14 mouse cellular contexts compared by ENCODE assay signal in genomic region chr9:114742731-114743130, GRCm38 (mm10). TPM values are rescaled to one million over a fixed set of nuclear protein-coding genes. Genes with fewer than 3 reads are reported as not detected.
A peak's percentile ranks its signal among the peaks of the same experiment; 100 is the strongest.
DNase-seq lines count a peak whose midpoint lies in the region; ATAC-seq and TF ChIP-seq lines count a peak whose summit lies in the region.
"Had no signal": no experiment of that assay in that cellular context is flagged by ENCODE, and none has a peak within 500 bp of the region (broad histone marks: within the 10 kb centered on the region; RNA-seq: fewer than 3 reads in every experiment).

No protein-coding gene starts in this region.

- no peak; the same call in 1 of the 2 replicates for ATAC-seq in embryonic facial prominence, embryonic 14.5 days (ENCODE audit: low read depth)
- no peak for ATAC-seq in liver, embryonic 13.5 days (ENCODE audit: low read depth)
- ATAC-seq in forebrain, postnatal 0 days: no peak
- ATAC-seq: forebrain, embryonic 13.5 days had no signal

- no peaks in the 10 kb centered on the region for H3K4me1 ChIP-seq in embryonic facial prominence, embryonic 14.5 days (ENCODE audit: control insufficient read depth, insufficient read depth, low read length)
- peaks cover 3% of the 10 kb centered on the region; the same call in 1 of the 2 replicates for H3K4me1 ChIP-seq in embryonic facial prominence, embryonic 10.5 days
- H3K4me1 ChIP-seq in liver, embryonic 13.5 days (replicated peaks): peaks cover 16% of the 10 kb centered on the region
- H3K4me1 ChIP-seq in small intestine, adult 2 months (ENCODE audit: control insufficient read depth, insufficient read depth, insufficient read length, low read length): no peaks in the 10 kb centered on the region
- H3K4me1 ChIP-seq in forebrain, postnatal 0 days (ENCODE audit: insufficient read depth): no peaks in the 10 kb centered on the region
- H3K4me1 ChIP-seq: forebrain, embryonic 13.5 days; hindbrain, embryonic 12.5 days; midbrain, embryonic 10.5 days had no signal

- peak; percentile 22 for DNase-seq in embryonic facial prominence, embryonic 14.5 days (ENCODE audit: low spot score)
- DNase-seq in embryonic facial prominence, embryonic 10.5 days (ENCODE audit: low spot score): no peak
- DNase-seq in spleen, postnatal 36 days (ENCODE audit: low spot score in 2 of 2): peak; percentile 70 to 82
- DNase-seq in spleen, postnatal 14 days (ENCODE audit: low spot score in 2 of 2): no peak
- DNase-seq in liver, embryonic 13.5 days: no peak
- no peak for DNase-seq in embryo, embryonic 10 days (ENCODE audit: low spot score)
- DNase-seq in forebrain, postnatal 0 days: no peak
- DNase-seq: cerebellum, postnatal 25 days; layer of hippocampus, postnatal 36 days; thymus, adult 18-20 months had no signal

- no peak for TF ChIP-seq CTCF in small intestine, adult 2 months (IDR thresholded peaks at IDR 0.05; ENCODE audit: extremely low read depth, insufficient read length, insufficient replicate concordance, low read depth, low read length)
- no peak for TF ChIP-seq CTCF in forebrain, postnatal 0 days (IDR thresholded peaks at IDR 0.05; ENCODE audit: low read depth)

- no peaks in the 10 kb centered on the region for H3K9me3 ChIP-seq in embryonic facial prominence, embryonic 14.5 days (ENCODE audit: control insufficient read depth, low read length)
- H3K9me3 ChIP-seq in embryonic facial prominence, embryonic 10.5 days: no peaks in the 10 kb centered on the region
- no peaks in the 10 kb centered on the region for H3K9me3 ChIP-seq in liver, embryonic 13.5 days (replicated peaks)
- H3K9me3 ChIP-seq in forebrain, postnatal 0 days (ENCODE audit: low read length): no peaks in the 10 kb centered on the region
- H3K9me3 ChIP-seq: forebrain, embryonic 13.5 days; hindbrain, embryonic 12.5 days; midbrain, embryonic 10.5 days had no signal

- no peak overlapping the region for H3K9ac ChIP-seq in embryonic facial prominence, embryonic 14.5 days (ENCODE audit: low read depth, low read length)
- no peak overlapping the region for H3K9ac ChIP-seq in liver, embryonic 13.5 days
- H3K9ac ChIP-seq in forebrain, postnatal 0 days: no peak overlapping the region
- H3K9ac ChIP-seq: forebrain, embryonic 13.5 days; hindbrain, embryonic 12.5 days had no signal

- no peak overlapping the region for H3K4me2 ChIP-seq in embryonic facial prominence, embryonic 14.5 days (ENCODE audit: low read depth, low read length)
- H3K4me2 ChIP-seq in liver, embryonic 13.5 days: no peak overlapping the region
- H3K4me2 ChIP-seq in forebrain, postnatal 0 days (ENCODE audit: low read depth): no peak overlapping the region
- H3K4me2 ChIP-seq: forebrain, embryonic 13.5 days; hindbrain, embryonic 12.5 days had no signal

- H3K27ac ChIP-seq in embryonic facial prominence, embryonic 14.5 days (replicated peaks; ENCODE audit: low read depth, low read length): 0 out of 2 replicates have a peak overlapping the region, but pooled peaks have one; percentile 10
- H3K27ac ChIP-seq in embryonic facial prominence, embryonic 10.5 days (replicated peaks): no peak overlapping the region
- H3K27ac ChIP-seq in liver, embryonic 13.5 days: peak overlapping the region; percentile 47; the same call in 1 of the 2 replicates
- H3K27ac ChIP-seq in small intestine, adult 2 months (ENCODE audit: insufficient read depth, low read depth, low read length): peak overlapping the region; percentile 26; the same call in 1 of the 2 replicates
- H3K27ac ChIP-seq in forebrain, postnatal 0 days (ENCODE audit: low read depth, low read length): no peak overlapping the region
- H3K27ac ChIP-seq: forebrain, embryonic 13.5 days; hindbrain, embryonic 12.5 days; midbrain, embryonic 10.5 days had no signal

- no peaks in the 10 kb centered on the region for H3K27me3 ChIP-seq in embryonic facial prominence, embryonic 14.5 days (replicated peaks; ENCODE audit: control insufficient read depth, insufficient read depth, low read length)
- no peaks in the 10 kb centered on the region for H3K27me3 ChIP-seq in embryonic facial prominence, embryonic 10.5 days (replicated peaks; ENCODE audit: low read depth, poor library complexity, severe bottlenecking)
- H3K27me3 ChIP-seq in liver, embryonic 13.5 days: no peaks in the 10 kb centered on the region
- no peaks in the 10 kb centered on the region for H3K27me3 ChIP-seq in small intestine, adult 2 months (ENCODE audit: control insufficient read depth, insufficient read depth, low read length)
- no peaks in the 10 kb centered on the region for H3K27me3 ChIP-seq in forebrain, postnatal 0 days (ENCODE audit: insufficient read depth, low read length)
- H3K27me3 ChIP-seq: forebrain, embryonic 13.5 days; hindbrain, embryonic 12.5 days had no signal

- no peak for TF ChIP-seq POLR2A in small intestine, adult 2 months (IDR thresholded peaks at IDR 0.05; ENCODE audit: low read depth, low read length)

- no peak overlapping the region for H3K4me3 ChIP-seq in embryonic facial prominence, embryonic 14.5 days (ENCODE audit: low read depth, low read length)
- no peak overlapping the region for H3K4me3 ChIP-seq in embryonic facial prominence, embryonic 10.5 days
- H3K4me3 ChIP-seq in liver, embryonic 13.5 days (replicated peaks): no peak overlapping the region
- no peak overlapping the region for H3K4me3 ChIP-seq in small intestine, adult 2 months (ENCODE audit: low read depth, low read length)
- H3K4me3 ChIP-seq in forebrain, postnatal 0 days (ENCODE audit: low read depth, low read length): no peak overlapping the region
- H3K4me3 ChIP-seq: forebrain, embryonic 13.5 days; hindbrain, embryonic 12.5 days; midbrain, embryonic 10.5 days had no signal

- 75% methylated on average over 2 of the region's 2 CpGs for WGBS in embryonic facial prominence, embryonic 14.5 days
- WGBS in embryonic facial prominence, embryonic 10.5 days: 68% methylated on average over 2 of the region's 2 CpGs
- WGBS in liver, embryonic 13.5 days (ENCODE audit: insufficient replicate concordance): 26% methylated on average over 2 of the region's 2 CpGs
- WGBS in small intestine, adult 2 months: 48% methylated on average over 2 of the region's 2 CpGs
- WGBS in forebrain, postnatal 0 days: 83% methylated on average over 2 of the region's 2 CpGs

- peaks cover 36% of the 10 kb centered on the region for H3K36me3 ChIP-seq in embryonic facial prominence, embryonic 14.5 days (ENCODE audit: control insufficient read depth, insufficient read depth, low read length)
- peaks cover 57% of the 10 kb centered on the region for H3K36me3 ChIP-seq in embryonic facial prominence, embryonic 10.5 days (replicated peaks)
- peaks cover 37% of the 10 kb centered on the region for H3K36me3 ChIP-seq in liver, embryonic 13.5 days
- H3K36me3 ChIP-seq in small intestine, adult 2 months (ENCODE audit: control insufficient read depth, insufficient read depth, low read length): peaks cover 54% of the 10 kb centered on the region
- H3K36me3 ChIP-seq in forebrain, postnatal 0 days (ENCODE audit: insufficient read depth): peaks cover 9% of the 10 kb centered on the region

RNA-seq across cellular contexts. Expression of gene Cmtm6, which starts 11.8 kb away (rescaled TPM):
- 44.3 and 45.7 TPM in 2 replicates for polyA plus RNA-seq in embryonic facial prominence, embryonic 14.5 days (2014; fragmentation: Nextera tagmentation; extraction: Ambion mirVana)
- polyA plus RNA-seq in embryonic facial prominence, embryonic 10.5 days (2016; fragmentation: Nextera tagmentation; extraction: Ambion mirVana): 29.5 and 32.8 TPM in 2 replicates
- polyA plus RNA-seq in liver, embryonic 13.5 days (2015; fragmentation: Nextera tagmentation; extraction: Ambion mirVana): 21.9 and 27.0 TPM in 2 replicates
- polyA plus RNA-seq in small intestine, adult 2 months (2012; rRNA removed): 26.6 and 46.1 TPM in 2 replicates
- 16.3 and 17.1 TPM in 2 replicates for total RNA-seq in forebrain, postnatal 0 days (2014; rRNA removed)
- 19.5 and 22.7 TPM in 2 replicates for polyA plus RNA-seq in forebrain, postnatal 0 days (2015; fragmentation: Nextera tagmentation; extraction: Ambion mirVana)

RNA-seq across cellular contexts. Expression of gene Cmtm7, which starts 38.9 kb away (rescaled TPM):
- polyA plus RNA-seq in embryonic facial prominence, embryonic 14.5 days (2014; fragmentation: Nextera tagmentation; extraction: Ambion mirVana): 103 and 105 TPM in 2 replicates
- polyA plus RNA-seq in embryonic facial prominence, embryonic 10.5 days (2016; fragmentation: Nextera tagmentation; extraction: Ambion mirVana): 88.0 and 93.2 TPM in 2 replicates
- 52.4 and 59.5 TPM in 2 replicates for polyA plus RNA-seq in liver, embryonic 13.5 days (2015; fragmentation: Nextera tagmentation; extraction: Ambion mirVana)
- 70.4 and 97.3 TPM in 2 replicates for polyA plus RNA-seq in small intestine, adult 2 months (2012; rRNA removed)
- total RNA-seq in forebrain, postnatal 0 days (2014; rRNA removed): 4.9 and 6.0 TPM in 2 replicates
- polyA plus RNA-seq in forebrain, postnatal 0 days (2015; fragmentation: Nextera tagmentation; extraction: Ambion mirVana): 9.5 and 11.6 TPM in 2 replicates

RNA-seq across cellular contexts. Expression of gene Dync1li1, which starts 54.1 kb away (rescaled TPM):
- polyA plus RNA-seq in embryonic facial prominence, embryonic 14.5 days (2014; fragmentation: Nextera tagmentation; extraction: Ambion mirVana): 33.9 and 34.7 TPM in 2 replicates
- polyA plus RNA-seq in embryonic facial prominence, embryonic 10.5 days (2016; fragmentation: Nextera tagmentation; extraction: Ambion mirVana): 84.4 and 89.6 TPM in 2 replicates
- polyA plus RNA-seq in liver, embryonic 13.5 days (2015; fragmentation: Nextera tagmentation; extraction: Ambion mirVana): 23.2 and 24.9 TPM in 2 replicates
- 9.9 and 18.7 TPM in 2 replicates for polyA plus RNA-seq in small intestine, adult 2 months (2012; rRNA removed)
- total RNA-seq in forebrain, postnatal 0 days (2014; rRNA removed): 136 and 152 TPM in 2 replicates
- 127 and 145 TPM in 2 replicates for polyA plus RNA-seq in forebrain, postnatal 0 days (2015; fragmentation: Nextera tagmentation; extraction: Ambion mirVana)

Comparison
In these comparisons a context has a peak if more than half of its experiments do, and no peak if none do; other contexts are left out.
1. DNase-seq: peak in embryonic facial prominence, embryonic 14.5 days (single experiment) and spleen, postnatal 36 days (2 of 2); none in embryonic facial prominence, embryonic 10.5 days (single experiment), spleen, postnatal 14 days (0 of 2), liver, embryonic 13.5 days (single experiment), embryo, embryonic 10 days (single experiment) and forebrain, postnatal 0 days (single experiment).
2. H3K27ac ChIP-seq: peak in embryonic facial prominence, embryonic 14.5 days (single experiment), liver, embryonic 13.5 days (single experiment) and small intestine, adult 2 months (single experiment); none in embryonic facial prominence, embryonic 10.5 days (single experiment) and forebrain, postnatal 0 days (single experiment).